Mouse (Mus musculus) neural tube, embryonic 12.5 days (tissue): ENCODE data around the gene Gm11492. TPM values are rescaled to one million over a fixed set of nuclear protein-coding genes. Genes with fewer than 3 reads are reported as not detected.

Source experiments
- ATAC-seq: fragments of 200-750 bp; cut with Nextera tagmentation; 2 replicates; pipeline ENCODE4 v1.8.0; 2017; ENCODE audit warnings: low read depth, mild to moderate bottlenecking, moderate TSS enrichment, moderate library complexity; ENCODE audit not compliant: low FRiP score
- H3K27ac ChIP-seq: fragments of 300-500 bp; sonication (generic); 2 replicates; pipeline ENCODE4 v1.5.1; 2016
- H3K27me3 ChIP-seq: fragments of 300-500 bp; sonication (generic); replicated peaks from 2 replicates; pipeline ENCODE4 v1.6.1; 2016; ENCODE audit warnings: mild to moderate bottlenecking
- H3K36me3 ChIP-seq: fragments of 300-500 bp; sonication (generic); 2 replicates; pipeline ENCODE4 v1.6.1; 2016; ENCODE audit warnings: mild to moderate bottlenecking
- H3K4me1 ChIP-seq: fragments of 300-500 bp; sonication (generic); 2 replicates; pipeline ENCODE4 v1.6.1; 2016
- H3K4me2 ChIP-seq: fragments of 300-500 bp; sonication (generic); replicated peaks from 2 replicates; pipeline ENCODE4 v1.6.1; 2016; ENCODE audit warnings: mild to moderate bottlenecking
- H3K4me3 ChIP-seq: fragments of 300-500 bp; sonication (generic); 2 replicates; pipeline ENCODE4 v1.5.1; 2016
- H3K9ac ChIP-seq: fragments of 300-500 bp; sonication (generic); 2 replicates; pipeline ENCODE4 v1.6.1; 2016; ENCODE audit warnings: mild to moderate bottlenecking
- H3K9me3 ChIP-seq: fragments of 300-500 bp; sonication (generic); 2 replicates; pipeline ENCODE4 v1.6.1; 2016; ENCODE audit warnings: mild to moderate bottlenecking
- WGBS: fragments of 180-500 bp; shearing (Covaris S2); methylation state at CpG from one replicate; pipeline ENCODE4 v1.1.7; 2016; 5-methylcytosine and 5-hydroxymethylcytosine counted together
- polyA plus RNA-seq: library from polyadenylated mRNA; unstranded; fragments of >200 nt; fragmentation: Nextera tagmentation; extraction: Ambion mirVana; gene quantifications from 2 replicates; pipeline ENCODE4 v1.2.1, GENCODE M21; 2016

The Gm11492 gene
- not detected in 2 replicates for polyA plus RNA-seq

GRCm38 (mm10) chr11:87566501-87566900, at the start of gene Gm11492:
TSS of gene Gm11492 (plus strand) at chr11:87566653.
- no peaks in the 10 kb centered on the region for H3K27me3 ChIP-seq
- no peak for ATAC-seq
- H3K9me3 ChIP-seq: no peaks in the 10 kb centered on the region
- H3K4me2 ChIP-seq: no peak within 1 kb of the TSS
- H3K4me1 ChIP-seq: no peaks in the 10 kb centered on the region
- WGBS: 79% methylated on average over 3 of the region's 3 CpGs
- no peak within 1 kb of the TSS for H3K27ac ChIP-seq
- H3K9ac ChIP-seq: no peak within 1 kb of the TSS
- no peaks in the 10 kb centered on the region for H3K36me3 ChIP-seq
- no peak within 1 kb of the TSS for H3K4me3 ChIP-seq

GRCm38 (mm10) chr11:87519260-87519659, 47.2 kb upstream of the Gm11492 start:
- Histone ChIP-seq H3K9ac (no peak overlapping the region), H3K4me2 (no peak overlapping the region), H3K4me3 (no peak overlapping the region), H3K4me1 (no peaks in the 10 kb centered on the region), H3K36me3 (no peaks in the 10 kb centered on the region), H3K9me3 (no peaks in the 10 kb centered on the region), H3K27ac (no peak overlapping the region), H3K27me3 (no peaks in the 10 kb centered on the region)
- WGBS: 9% methylated on average over 2 of the region's 2 CpGs
- no peak for ATAC-seq

GRCm38 (mm10) chr11:87523466-87523865, 43.0 kb upstream of the Gm11492 start:
- no peak overlapping the region for H3K27ac ChIP-seq
- no peak overlapping the region for H3K4me3 ChIP-seq
- ATAC-seq: no peak
- H3K36me3 ChIP-seq: no peaks in the 10 kb centered on the region
- no peak overlapping the region for H3K4me2 ChIP-seq
- WGBS: 78% methylated on average over 5 of the region's 5 CpGs
- no peak overlapping the region for H3K9ac ChIP-seq
- H3K27me3 ChIP-seq: no peaks in the 10 kb centered on the region
- no peaks in the 10 kb centered on the region for H3K9me3 ChIP-seq
- no peaks in the 10 kb centered on the region for H3K4me1 ChIP-seq

- H3K9ac ChIP-seq: no peak overlapping the region
- H3K9me3 ChIP-seq: no peaks in the 10 kb centered on the region
- no peak overlapping the region for H3K4me3 ChIP-seq
- no peaks in the 10 kb centered on the region for H3K4me1 ChIP-seq
- no peaks in the 10 kb centered on the region for H3K27me3 ChIP-seq
- no peaks in the 10 kb centered on the region for H3K36me3 ChIP-seq
- ATAC-seq: no peak
- H3K27ac ChIP-seq: no peak overlapping the region
- no peak overlapping the region for H3K4me2 ChIP-seq
These were observed 42.5 kb upstream of the Gm11492 start for GRCm38 (mm10) chr11:87523967-87524366.

- Histone ChIP-seq H3K4me3 (no peak overlapping the region), H3K9me3 (no peaks in the 10 kb centered on the region), H3K27ac (no peak overlapping the region), H3K4me2 (no peak overlapping the region), H3K36me3 (no peaks in the 10 kb centered on the region), H3K4me1 (no peaks in the 10 kb centered on the region), H3K27me3 (no peaks in the 10 kb centered on the region), H3K9ac (no peak overlapping the region)
- ATAC-seq: no peak
These were observed 41.7 kb upstream of the Gm11492 start for GRCm38 (mm10) chr11:87524780-87525179.

- ATAC-seq: no peak
- Histone ChIP-seq H3K9ac (no peak overlapping the region), H3K4me2 (no peak overlapping the region), H3K9me3 (no peaks in the 10 kb centered on the region), H3K27ac (no peak overlapping the region), H3K4me3 (no peak overlapping the region), H3K36me3 (no peaks in the 10 kb centered on the region), H3K4me1 (no peaks in the 10 kb centered on the region), H3K27me3 (no peaks in the 10 kb centered on the region)
- WGBS: 78% methylated on average over 3 of the region's 3 CpGs
These were observed 39.1 kb upstream of the Gm11492 start for GRCm38 (mm10) chr11:87527364-87527763.

- Histone ChIP-seq H3K4me3 (no peak overlapping the region), H3K36me3 (no peaks in the 10 kb centered on the region), H3K27ac (no peak overlapping the region), H3K4me2 (no peak overlapping the region), H3K4me1 (no peaks in the 10 kb centered on the region), H3K9ac (no peak overlapping the region), H3K27me3 (no peaks in the 10 kb centered on the region), H3K9me3 (no peaks in the 10 kb centered on the region)
- ATAC-seq: no peak
- 45% methylated on average over 4 of the region's 4 CpGs for WGBS
These were observed 38.5 kb upstream of the Gm11492 start for GRCm38 (mm10) chr11:87527990-87528389.

- no peak overlapping the region for H3K9ac ChIP-seq
- no peaks in the 10 kb centered on the region for H3K4me1 ChIP-seq
- no peak overlapping the region for H3K4me3 ChIP-seq
- ATAC-seq: no peak
- no peaks in the 10 kb centered on the region for H3K36me3 ChIP-seq
- 49% methylated on average over 6 of the region's 6 CpGs for WGBS
- no peak overlapping the region for H3K27ac ChIP-seq
- H3K27me3 ChIP-seq: no peaks in the 10 kb centered on the region
- H3K9me3 ChIP-seq: no peaks in the 10 kb centered on the region
- no peak overlapping the region for H3K4me2 ChIP-seq
These were observed 34.8 kb upstream of the Gm11492 start for GRCm38 (mm10) chr11:87531695-87532094.

GRCm38 (mm10) chr11:87542285-87542684, 24.2 kb upstream of the Gm11492 start:
- H3K4me2 ChIP-seq: no peak overlapping the region
- no peaks in the 10 kb centered on the region for H3K36me3 ChIP-seq
- no peak overlapping the region for H3K4me3 ChIP-seq
- H3K27ac ChIP-seq: no peak overlapping the region
- no peaks in the 10 kb centered on the region for H3K9me3 ChIP-seq
- WGBS: 36% methylated on average over 8 of the region's 8 CpGs
- no peaks in the 10 kb centered on the region for H3K4me1 ChIP-seq
- no peak for ATAC-seq
- H3K27me3 ChIP-seq: no peaks in the 10 kb centered on the region
- H3K9ac ChIP-seq: no peak overlapping the region

- no peak for ATAC-seq
- H3K27me3 ChIP-seq: no peaks in the 10 kb centered on the region
- no peaks in the 10 kb centered on the region for H3K4me1 ChIP-seq
- WGBS: 58% methylated on average over 3 of the region's 3 CpGs
- no peaks in the 10 kb centered on the region for H3K36me3 ChIP-seq
- no peaks in the 10 kb centered on the region for H3K9me3 ChIP-seq
- H3K4me2 ChIP-seq: no peak overlapping the region
- no peak overlapping the region for H3K9ac ChIP-seq
- H3K4me3 ChIP-seq: no peak overlapping the region
- H3K27ac ChIP-seq: no peak overlapping the region
These were observed 23.5 kb upstream of the Gm11492 start for GRCm38 (mm10) chr11:87542906-87543305.

- WGBS: 71% methylated on average over 4 of the region's 4 CpGs
- no peaks in the 10 kb centered on the region for H3K36me3 ChIP-seq
- no peak overlapping the region for H3K27ac ChIP-seq
- no peak overlapping the region for H3K4me3 ChIP-seq
- no peak for ATAC-seq
- H3K9ac ChIP-seq: no peak overlapping the region
- H3K9me3 ChIP-seq: no peaks in the 10 kb centered on the region
- no peak overlapping the region for H3K4me2 ChIP-seq
- no peaks in the 10 kb centered on the region for H3K4me1 ChIP-seq
- H3K27me3 ChIP-seq: no peaks in the 10 kb centered on the region
These were observed 13.1 kb upstream of the Gm11492 start for GRCm38 (mm10) chr11:87553342-87553741.

- H3K4me1 ChIP-seq: no peaks in the 10 kb centered on the region
- H3K4me3 ChIP-seq: no peak overlapping the region
- no peaks in the 10 kb centered on the region for H3K27me3 ChIP-seq
- H3K9ac ChIP-seq: no peak overlapping the region
- no peaks in the 10 kb centered on the region for H3K9me3 ChIP-seq
- WGBS: 65% methylated on average over 5 of the region's 5 CpGs
- H3K4me2 ChIP-seq: no peak overlapping the region
- ATAC-seq: no peak
- no peaks in the 10 kb centered on the region for H3K36me3 ChIP-seq
- no peak overlapping the region for H3K27ac ChIP-seq
These were observed 12.1 kb upstream of the Gm11492 start for GRCm38 (mm10) chr11:87554386-87554785.

GRCm38 (mm10) chr11:87555106-87555703, 11.2 kb upstream of the Gm11492 start:
- Histone ChIP-seq H3K27me3 (no peaks in the 10 kb centered on the region), H3K4me2 (no peak overlapping the region), H3K4me1 (no peaks in the 10 kb centered on the region), H3K4me3 (no peak overlapping the region), H3K27ac (no peak overlapping the region), H3K36me3 (no peaks in the 10 kb centered on the region), H3K9me3 (no peaks in the 10 kb centered on the region), H3K9ac (no peak overlapping the region)
- WGBS: 75% methylated on average over 2 of the region's 2 CpGs
- no peak for ATAC-seq
